Comparison of ENCODE assay signal across 11 mouse cellular contexts in the genomic region with DNA sequence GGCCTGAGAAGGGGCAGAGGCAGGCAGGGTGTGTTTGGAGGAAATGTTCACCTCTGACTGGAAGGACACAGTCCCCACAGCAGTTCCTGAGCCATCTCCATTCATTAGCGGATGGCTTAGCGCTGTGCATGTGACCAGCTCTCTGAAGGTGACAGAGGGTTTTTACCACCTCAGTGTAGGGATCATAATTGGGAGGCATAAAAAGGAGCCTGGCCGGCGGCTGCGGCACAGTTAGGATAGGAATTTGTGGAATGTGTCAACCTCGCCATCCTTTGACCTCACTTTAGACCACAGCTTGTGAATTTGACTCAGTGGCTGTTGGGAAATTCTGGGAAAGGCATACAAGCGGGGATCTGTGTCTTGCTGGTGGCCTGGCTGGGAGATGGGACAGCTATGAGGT. TPM values are rescaled to one million over a fixed set of nuclear protein-coding genes. Genes with fewer than 3 reads are reported as not detected.
DNase-seq lines count a peak whose midpoint lies in the region; ATAC-seq and TF ChIP-seq lines count a peak whose summit lies in the region.
"Had no signal": no experiment of that assay in that cellular context is flagged by ENCODE, and none has a peak within 500 bp of the region (broad histone marks: within the 10 kb centered on the region; RNA-seq: fewer than 3 reads in every experiment).

No protein-coding gene starts in this region.

- no peaks in the 10 kb centered on the region for H3K36me3 ChIP-seq in hindbrain, embryonic 13.5 days
- H3K36me3 ChIP-seq in hindbrain, postnatal 0 days (ENCODE audit: insufficient read depth, low read length): no peaks in the 10 kb centered on the region
- H3K36me3 ChIP-seq in C2C12 (ENCODE audit: control insufficient read depth, insufficient read depth): no peaks in the 10 kb centered on the region
- H3K36me3 ChIP-seq in limb, embryonic 10.5 days: no peaks in the 10 kb centered on the region

- no peak overlapping the region for H3K9ac ChIP-seq in hindbrain, embryonic 13.5 days
- H3K9ac ChIP-seq in hindbrain, postnatal 0 days (replicated peaks; ENCODE audit: low read length): no peak overlapping the region

- H3ac ChIP-seq in C2C12 (ENCODE audit: control insufficient read depth, insufficient read length, low read depth): no peak overlapping the region

- peak overlapping the region; percentile 35; the same call in 1 of the 2 replicates for H3K27ac ChIP-seq in hindbrain, embryonic 13.5 days
- H3K27ac ChIP-seq in hindbrain, postnatal 0 days: no peak overlapping the region
- H3K27ac ChIP-seq in limb, embryonic 10.5 days: peak overlapping the region; percentile 89

- no peak for TF ChIP-seq POLR2A in brain, embryonic 14.5 days (IDR thresholded peaks at IDR 0.05; ENCODE audit: borderline replicate concordance, extremely low read depth, insufficient read depth, insufficient read length, poor library complexity, severe bottlenecking)

- ATAC-seq in hindbrain, embryonic 13.5 days (ENCODE audit: low FRiP score): no peak
- no peak for ATAC-seq in hindbrain, postnatal 0 days
- ATAC-seq: midbrain, embryonic 16.5 days had no signal

- H3K4me2 ChIP-seq in hindbrain, embryonic 13.5 days: no peak overlapping the region
- H3K4me2 ChIP-seq in hindbrain, postnatal 0 days (ENCODE audit: low read depth, low read length): no peak overlapping the region

- no peak overlapping the region for H3K4me3 ChIP-seq in hindbrain, embryonic 13.5 days
- no peak overlapping the region for H3K4me3 ChIP-seq in hindbrain, postnatal 0 days (ENCODE audit: low read length)
- H3K4me3 ChIP-seq in C2C12 (ENCODE audit: insufficient read depth, poor library complexity, severe bottlenecking): no peak overlapping the region
- H3K4me3 ChIP-seq in limb, embryonic 10.5 days: no peak overlapping the region
- H3K4me3 ChIP-seq: erythroblast, embryonic 14.5 days had no signal

- WGBS in hindbrain, embryonic 13.5 days: 45% methylated on average over 7 of the region's 7 CpGs
- WGBS in hindbrain, postnatal 0 days: 52% methylated on average over 7 of the region's 7 CpGs
- WGBS in limb, embryonic 10.5 days: 18% methylated on average over 7 of the region's 7 CpGs

- H3K79me2 ChIP-seq in C2C12 (ENCODE audit: control insufficient read depth, insufficient read depth): no peaks in the 10 kb centered on the region

- no peaks in the 10 kb centered on the region for H3K27me3 ChIP-seq in hindbrain, embryonic 13.5 days
- H3K27me3 ChIP-seq in hindbrain, postnatal 0 days (ENCODE audit: insufficient read depth, low read length): no peaks in the 10 kb centered on the region
- H3K27me3 ChIP-seq in C2C12 (ENCODE audit: control insufficient read depth, insufficient read depth, insufficient read length): no peaks in the 10 kb centered on the region
- no peaks in the 10 kb centered on the region for H3K27me3 ChIP-seq in limb, embryonic 10.5 days (ENCODE audit: low read depth, poor library complexity, severe bottlenecking)

- H3K79me3 ChIP-seq in C2C12 (ENCODE audit: low read depth): no peaks in the 10 kb centered on the region

- no peak for DNase-seq in hindbrain, postnatal 0 days (ENCODE audit: low spot score)
- DNase-seq in brain, embryonic 14.5 days (ENCODE audit: low read depth): peak; percentile 14
- DNase-seq in limb, embryonic 10.5 days (ENCODE audit: low spot score): no peak
- DNase-seq in testis, postnatal 14 days (ENCODE audit: low spot score): no peak
- no peak for DNase-seq in thymus, postnatal 14 days
- DNase-seq in spleen, adult 18-20 months: no peak
- DNase-seq: right cerebral cortex, postnatal 4 days had no signal

- no peaks in the 10 kb centered on the region for H3K9me3 ChIP-seq in hindbrain, embryonic 13.5 days
- no peaks in the 10 kb centered on the region for H3K9me3 ChIP-seq in hindbrain, postnatal 0 days (ENCODE audit: low read length)
- no peaks in the 10 kb centered on the region for H3K9me3 ChIP-seq in limb, embryonic 10.5 days (replicated peaks)

- TF ChIP-seq CTCF in hindbrain, postnatal 0 days (IDR thresholded peaks at IDR 0.05; ENCODE audit: low read depth): no peak
- no peak for TF ChIP-seq CTCF in C2C12 (IDR thresholded peaks at IDR 0.05; ENCODE audit: control insufficient read depth, insufficient read depth, insufficient read length)
- no peak for TF ChIP-seq CTCF in brain, embryonic 14.5 days (IDR thresholded peaks at IDR 0.05; ENCODE audit: borderline replicate concordance, extremely low read depth, insufficient read depth, insufficient read length)

- H3K4me1 ChIP-seq in hindbrain, embryonic 13.5 days (replicated peaks): 0 out of 2 replicates have a peak, but pooled peaks cover 9% of the 10 kb centered on the region
- no peaks in the 10 kb centered on the region for H3K4me1 ChIP-seq in hindbrain, postnatal 0 days (ENCODE audit: insufficient read depth, low read length)
- peaks cover 37% of the 10 kb centered on the region for H3K4me1 ChIP-seq in limb, embryonic 10.5 days

TF ChIP-seq in C2C12, 6 proteins besides CTCF, POLR2A, EP300 and RAD21:
- TF ChIP-seq CEBPB (IDR thresholded peaks at IDR 0.05; ENCODE audit: low read depth) (peak; percentile 86), MYOD1 (IDR thresholded peaks at IDR 0.05; ENCODE audit: control insufficient read depth, insufficient read length, low read depth) (no peak), MAX (IDR thresholded peaks at IDR 0.05) (peak; percentile 39), USF1 (IDR thresholded peaks at IDR 0.05; ENCODE audit: low read depth) (peak; percentile 62)

RNA-seq across cellular contexts. Expression of a gene that starts 7.4 kb away (rescaled TPM):
- polyA plus RNA-seq in hindbrain, embryonic 13.5 days (2015; fragmentation: Nextera tagmentation; extraction: Ambion mirVana): 29.0 and 29.2 TPM in 2 replicates
- total RNA-seq in hindbrain, postnatal 0 days (2014; rRNA removed): 23.7 and 24.1 TPM in 2 replicates
- polyA plus RNA-seq in hindbrain, postnatal 0 days (2015; fragmentation: Nextera tagmentation; extraction: Ambion mirVana): 23.7 and 23.8 TPM in 2 replicates
- polyA plus RNA-seq in C2C12 (2012; fragmentation: generic; extraction: Trizol): 1.1 TPM
- polyA plus RNA-seq in brain, embryonic 14.5 days (2012; rRNA removed): 27.1 and 38.0 TPM in 2 replicates
- polyA plus RNA-seq in limb, embryonic 10.5 days (2016; fragmentation: Nextera tagmentation; extraction: Ambion mirVana): 27.9 and 28.5 TPM in 2 replicates

RNA-seq across cellular contexts. Expression of a gene that starts 32.2 kb away (rescaled TPM):
- 68.9 and 71.5 TPM in 2 replicates for polyA plus RNA-seq in hindbrain, embryonic 13.5 days (2015; fragmentation: Nextera tagmentation; extraction: Ambion mirVana)
- total RNA-seq in hindbrain, postnatal 0 days (2014; rRNA removed): 89.8 and 92.2 TPM in 2 replicates
- 103 and 106 TPM in 2 replicates for polyA plus RNA-seq in hindbrain, postnatal 0 days (2015; fragmentation: Nextera tagmentation; extraction: Ambion mirVana)
- 184 TPM for polyA plus RNA-seq in C2C12 (2012; fragmentation: generic; extraction: Trizol)
- polyA plus RNA-seq in brain, embryonic 14.5 days (2012; rRNA removed): 31.0 and 41.5 TPM in 2 replicates
- 21.6 and 35.7 TPM in 2 replicates for polyA plus RNA-seq in limb, embryonic 10.5 days (2016; fragmentation: Nextera tagmentation; extraction: Ambion mirVana)

RNA-seq across cellular contexts. Expression of a gene that starts 50.2 kb away (rescaled TPM):
- 14.5 and 16.4 TPM in 2 replicates for polyA plus RNA-seq in hindbrain, embryonic 13.5 days (2015; fragmentation: Nextera tagmentation; extraction: Ambion mirVana)
- total RNA-seq in hindbrain, postnatal 0 days (2014; rRNA removed): 23.1 and 32.6 TPM in 2 replicates
- 22.8 and 23.4 TPM in 2 replicates for polyA plus RNA-seq in hindbrain, postnatal 0 days (2015; fragmentation: Nextera tagmentation; extraction: Ambion mirVana)
- 26.7 TPM for polyA plus RNA-seq in C2C12 (2012; fragmentation: generic; extraction: Trizol)
- polyA plus RNA-seq in brain, embryonic 14.5 days (2012; rRNA removed): 33.7 and 45.7 TPM in 2 replicates
- 31.6 and 35.4 TPM in 2 replicates for polyA plus RNA-seq in limb, embryonic 10.5 days (2016; fragmentation: Nextera tagmentation; extraction: Ambion mirVana)

RNA-seq across cellular contexts. Expression of a gene that starts 54.3 kb away (rescaled TPM):
- polyA plus RNA-seq in hindbrain, embryonic 13.5 days (2015; fragmentation: Nextera tagmentation; extraction: Ambion mirVana): 13.1 and 13.5 TPM in 2 replicates
- total RNA-seq in hindbrain, postnatal 0 days (2014; rRNA removed): 87.0 and 114 TPM in 2 replicates
- polyA plus RNA-seq in hindbrain, postnatal 0 days (2015; fragmentation: Nextera tagmentation; extraction: Ambion mirVana): 39.5 and 40.9 TPM in 2 replicates
- 59.1 TPM for polyA plus RNA-seq in C2C12 (2012; fragmentation: generic; extraction: Trizol)
- 16.2 and 22.6 TPM in 2 replicates for polyA plus RNA-seq in brain, embryonic 14.5 days (2012; rRNA removed)
- 11.8 and 16.7 TPM in 2 replicates for polyA plus RNA-seq in limb, embryonic 10.5 days (2016; fragmentation: Nextera tagmentation; extraction: Ambion mirVana)

RNA-seq across cellular contexts. Expression of a gene that starts 59.1 kb away (rescaled TPM):
- 74.9 and 81.9 TPM in 2 replicates for polyA plus RNA-seq in hindbrain, embryonic 13.5 days (2015; fragmentation: Nextera tagmentation; extraction: Ambion mirVana)
- total RNA-seq in hindbrain, postnatal 0 days (2014; rRNA removed): 108 and 116 TPM in 2 replicates
- polyA plus RNA-seq in hindbrain, postnatal 0 days (2015; fragmentation: Nextera tagmentation; extraction: Ambion mirVana): 61.1 and 65.3 TPM in 2 replicates
- 112 TPM for polyA plus RNA-seq in C2C12 (2012; fragmentation: generic; extraction: Trizol)
- 197 and 278 TPM in 2 replicates for polyA plus RNA-seq in brain, embryonic 14.5 days (2012; rRNA removed)
- 156 and 160 TPM in 2 replicates for polyA plus RNA-seq in limb, embryonic 10.5 days (2016; fragmentation: Nextera tagmentation; extraction: Ambion mirVana)

Comparison
In these comparisons a context has a peak if more than half of its experiments do, and no peak if none do; other contexts are left out.
1. RNA of a gene that starts 7.4 kb away (polyA plus RNA-seq): 27.1 to 38.0 TPM in brain, embryonic 14.5 days, 29.0 to 29.2 TPM in hindbrain, embryonic 13.5 days, 27.9 to 28.5 TPM in limb, embryonic 10.5 days and 23.7 to 23.8 TPM in hindbrain, postnatal 0 days; 1.1 TPM in C2C12 (single experiment); every median in the first group is over 10 times any median in the second.